Mouse (Mus musculus) liver, postnatal 0 days (tissue): Measurements from ENCODE around the gene Sectm1a. TPM values are rescaled to one million over a fixed set of nuclear protein-coding genes. Genes with fewer than 3 reads are reported as not detected.
A peak's percentile ranks its signal among the peaks of the same experiment; 100 is the strongest.

ENCODE experiments used
- ATAC-seq: fragments of 200-750 bp; cut with Nextera tagmentation; 2 replicates; pipeline ENCODE4 v1.8.0; 2017; ENCODE audit warnings: mild to moderate bottlenecking, moderate library complexity
- DNase-seq: peaks from one replicate; pipeline ENCODE4 v3.0.0-alpha.2; 2016
- H3K27ac ChIP-seq: fragments of 300-500 bp; sonication (generic); 2 replicates; pipeline ENCODE4 v1.5.1; 2014; ENCODE audit warnings: antibody characterized with exemption, moderate library complexity, mild to moderate bottlenecking, low read depth
- H3K27me3 ChIP-seq: fragments of 300-500 bp; sonication (generic); 2 replicates; pipeline ENCODE4 v1.6.1; 2014; ENCODE audit warnings: low read length, control low read depth, mixed read lengths; ENCODE audit not compliant: insufficient read depth
- H3K36me3 ChIP-seq: fragments of 300-500 bp; sonication (generic); replicated peaks from 2 replicates; pipeline ENCODE4 v1.6.1; 2014; ENCODE audit warnings: mild to moderate bottlenecking, control low read depth, low read length, moderate library complexity, mixed read lengths; ENCODE audit not compliant: insufficient read depth
- H3K4me1 ChIP-seq: fragments of 300-500 bp; sonication (generic); 2 replicates; pipeline ENCODE4 v1.6.1; 2014; ENCODE audit warnings: antibody characterized with exemption, mild to moderate bottlenecking, control low read depth; ENCODE audit not compliant: insufficient read depth
- H3K4me2 ChIP-seq: fragments of 300-500 bp; sonication (generic); 2 replicates; pipeline ENCODE4 v1.6.1; 2014; ENCODE audit warnings: low read depth, mild to moderate bottlenecking, low read length, moderate library complexity, mixed read lengths
- H3K4me3 ChIP-seq: fragments of 300-500 bp; sonication (generic); 2 replicates; pipeline ENCODE4 v1.5.1; 2014; ENCODE audit warnings: low read depth, low read length
- H3K9ac ChIP-seq: fragments of 300-500 bp; sonication (generic); replicated peaks from 2 replicates; pipeline ENCODE4 v1.6.1; 2014; ENCODE audit warnings: mild to moderate bottlenecking, moderate library complexity
- H3K9me3 ChIP-seq: fragments of 300-500 bp; sonication (generic); 2 replicates; pipeline ENCODE4 v1.6.1; 2016; ENCODE audit warnings: mild to moderate bottlenecking, control low read depth, low read length, mixed read lengths
- CTCF ChIP-seq: sonication (generic); IDR thresholded peaks from 2 replicates; pipeline ENCODE4 v1.5.1; 2016; ENCODE audit warnings: antibody characterized with exemption, low read depth
- EP300 ChIP-seq: IDR thresholded peaks from 2 replicates; pipeline ENCODE4 v1.6.1; 2016; ENCODE audit warnings: antibody characterized with exemption, low read depth, mild to moderate bottlenecking
- WGBS: fragments of 180-500 bp; shearing (Covaris S2); extraction: QIAGEN DNeasy Blood & Tissue Kit; methylation state at CpG from one replicate; pipeline ENCODE4 v1.1.7; 2014; ENCODE audit not compliant: insufficient replicate concordance; 5-methylcytosine and 5-hydroxymethylcytosine counted together
- polyA plus RNA-seq: library from polyadenylated mRNA; unstranded; fragments of >200 nt; fragmentation: Nextera tagmentation; extraction: Ambion mirVana; gene quantifications from 2 replicates; pipeline ENCODE4 v1.2.1, GENCODE M21; 2015

The Sectm1a gene
- polyA plus RNA-seq, 1 experiment from 2014 or later, result 1.7 TPM

GRCm38 (mm10) chr11:121038366-121039240 is 42.4 kb downstream of the Sectm1a start:
- Histone ChIP-seq H3K36me3 (no peaks in the 10 kb centered on the region), H3K9ac (no peak overlapping the region), H3K4me2 (no peak overlapping the region), H3K4me1 (no peaks in the 10 kb centered on the region), H3K27me3 (no peaks in the 10 kb centered on the region), H3K4me3 (no peak overlapping the region), H3K27ac (no peak overlapping the region), H3K9me3 (no peaks in the 10 kb centered on the region)
- ATAC-seq (no peak), DNase-seq (no peak)
- TF ChIP-seq EP300 (no peak), CTCF (no peak)
- WGBS, result 80% methylated on average over 11 of the region's 11 CpGs

GRCm38 (mm10) chr11:121033118-121033517 is 47.9 kb downstream of the Sectm1a start:
- no peak for TF ChIP-seq EP300
- TF ChIP-seq CTCF, result no peak
- Histone ChIP-seq H3K9ac (no peak overlapping the region), H3K4me3 (no peak overlapping the region), H3K36me3 (no peaks in the 10 kb centered on the region), H3K9me3 (no peaks in the 10 kb centered on the region), H3K27ac (no peak overlapping the region), H3K4me1 (no peaks in the 10 kb centered on the region), H3K4me2 (no peak overlapping the region), H3K27me3 (no peaks in the 10 kb centered on the region)
- ATAC-seq (no peak), DNase-seq (no peak)
- 53% methylated on average over 5 of the region's 5 CpGs for WGBS

- Histone ChIP-seq H3K4me2 (no peak overlapping the region), H3K36me3 (no peaks in the 10 kb centered on the region), H3K4me1 (no peaks in the 10 kb centered on the region), H3K4me3 (no peak overlapping the region), H3K27me3 (no peaks in the 10 kb centered on the region), H3K9me3 (no peaks in the 10 kb centered on the region), H3K9ac (no peak overlapping the region), H3K27ac (no peak overlapping the region)
- 50% methylated on average over 7 of the region's 7 CpGs for WGBS
- DNase-seq, result no peak
- ATAC-seq, result 0 out of 2 replicates have a peak, but pooled peaks have one; percentile 21
- TF ChIP-seq EP300 (no peak), CTCF (no peak)
These were observed 53.8 kb downstream of the Sectm1a start for GRCm38 (mm10) chr11:121027259-121027658.

GRCm38 (mm10) chr11:121024163-121024562 is 56.9 kb downstream of the Sectm1a start:
- DNase-seq (no peak), ATAC-seq (no peak)
- Histone ChIP-seq H3K4me1 (no peaks in the 10 kb centered on the region), H3K4me3 (no peak overlapping the region), H3K27ac (no peak overlapping the region), H3K4me2 (no peak overlapping the region), H3K27me3 (no peaks in the 10 kb centered on the region), H3K36me3 (no peaks in the 10 kb centered on the region), H3K9ac (no peak overlapping the region), H3K9me3 (no peaks in the 10 kb centered on the region)
- 29% methylated on average over 6 of the region's 6 CpGs for WGBS
- TF ChIP-seq CTCF (no peak), EP300 (no peak)

- no peak overlapping the region for H3K27ac ChIP-seq
- no peaks in the 10 kb centered on the region for H3K27me3 ChIP-seq
- WGBS, result 71% methylated on average over 5 of the region's 5 CpGs
- ATAC-seq (no peak), DNase-seq (no peak)
- TF ChIP-seq CTCF, result no peak
- no peak for TF ChIP-seq EP300
- H3K4me2 ChIP-seq, result no peak overlapping the region
- H3K9me3 ChIP-seq, result no peaks in the 10 kb centered on the region
- H3K4me1 ChIP-seq, result no peaks in the 10 kb centered on the region
- no peak overlapping the region for H3K4me3 ChIP-seq
- H3K36me3 ChIP-seq, result no peaks in the 10 kb centered on the region
- no peak overlapping the region for H3K9ac ChIP-seq
These were observed 61.5 kb downstream of the Sectm1a start for GRCm38 (mm10) chr11:121019501-121019900.

GRCm38 (mm10) chr11:121017703-121018102 is 63.3 kb downstream of the Sectm1a start:
- Histone ChIP-seq H3K9me3 (no peaks in the 10 kb centered on the region), H3K4me2 (no peak overlapping the region), H3K36me3 (no peaks in the 10 kb centered on the region), H3K4me1 (no peaks in the 10 kb centered on the region), H3K27me3 (no peaks in the 10 kb centered on the region), H3K4me3 (no peak overlapping the region), H3K27ac (no peak overlapping the region), H3K9ac (no peak overlapping the region)
- DNase-seq (peak; percentile 56), ATAC-seq (peak; percentile 54)
- WGBS, result 37% methylated on average over 3 of the region's 3 CpGs
- TF ChIP-seq EP300 (no peak), CTCF (peak; percentile 89)

Other genes with a start within 250 kb of the Sectm1a start
- 1.2 and 1.4 TPM in 2 replicates for gene Ccdc57, start 148.3 kb downstream of the Sectm1a start, polyA plus RNA-seq
- 9.9 and 13.9 TPM in 2 replicates for gene Slc16a3, start 132.7 kb downstream of the Sectm1a start, polyA plus RNA-seq
- gene Csnk1d, start 89.9 kb downstream of the Sectm1a start, polyA plus RNA-seq, result 29.9 and 30.0 TPM in 2 replicates
- gene Cd7, start 41.8 kb downstream of the Sectm1a start, polyA plus RNA-seq, result 3.2 and 3.3 TPM in 2 replicates
- gene Sectm1b, start 17.7 kb downstream of the Sectm1a start, polyA plus RNA-seq, result 0.05 and 0.23 TPM in 2 replicates
- 0.05 TPM in 1 of 2 replicates, not detected in the other for gene Tex19.2, start 37.5 kb upstream of the Sectm1a start, polyA plus RNA-seq
- gene Tex19.1, start 64.9 kb upstream of the Sectm1a start, polyA plus RNA-seq, result not detected in 2 replicates
- gene Uts2r, start 79.1 kb upstream of the Sectm1a start, polyA plus RNA-seq, result not detected in 2 replicates
- 2.3 and 3.2 TPM in 2 replicates for gene Hexdc, start 123.2 kb upstream of the Sectm1a start, polyA plus RNA-seq
- 17.7 and 17.9 TPM in 2 replicates for gene Ogfod3, start 123.5 kb upstream of the Sectm1a start, polyA plus RNA-seq
- 13.3 and 15.0 TPM in 2 replicates for gene Cybc1, start 148.1 kb upstream of the Sectm1a start, polyA plus RNA-seq
- gene Narf, start 156.0 kb upstream of the Sectm1a start, polyA plus RNA-seq, result 27.8 and 39.1 TPM in 2 replicates
- 2.3 and 2.6 TPM in 2 replicates for gene Foxk2, start 178.8 kb upstream of the Sectm1a start, polyA plus RNA-seq